Mouse (Mus musculus) B cell, adult 2 months (primary cell): ENCODE measurements around the gene Deaf1.

Experiments used
- DNase-seq, 2 experiments: peaks; one replicate each; pipeline ENCODE4 v3.0.0; 2022

Gene Deaf1

DNA sequence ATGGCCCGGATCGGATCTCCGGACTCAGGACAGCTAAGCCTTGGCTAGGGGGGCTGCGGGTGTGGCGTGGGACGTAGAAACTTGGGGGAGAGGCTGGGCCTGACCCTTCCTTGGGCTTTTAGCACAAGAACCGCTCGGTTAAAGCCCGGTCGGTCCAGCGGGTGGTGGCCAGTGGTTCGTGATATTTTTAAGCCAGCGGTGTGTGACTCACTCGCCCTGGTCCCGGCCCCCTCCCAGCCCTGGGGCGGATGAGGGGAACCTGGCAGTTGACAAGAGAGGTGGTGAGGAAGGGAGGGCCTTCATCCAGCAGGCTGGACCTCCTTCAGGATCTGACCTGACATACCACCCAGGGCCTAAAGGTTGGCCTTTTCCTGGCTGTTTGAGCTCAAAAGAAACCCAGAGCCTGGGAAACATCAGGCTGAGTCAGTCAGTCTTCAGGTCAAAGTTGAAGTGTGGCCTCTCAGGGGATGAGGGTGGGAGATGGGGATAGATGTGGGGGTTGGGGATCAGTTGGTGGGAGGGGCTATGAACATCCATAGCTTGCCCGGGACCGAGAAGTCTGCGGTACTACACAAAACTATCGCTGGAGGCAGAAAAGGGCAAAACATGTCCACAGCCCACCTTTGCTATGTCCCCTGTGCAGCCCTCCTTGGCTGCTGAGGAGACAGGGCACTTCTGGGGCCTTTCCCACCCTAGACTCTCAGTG lies 11.9 kb upstream of the Deaf1 start:
- DNase-seq = no peak

DNA sequence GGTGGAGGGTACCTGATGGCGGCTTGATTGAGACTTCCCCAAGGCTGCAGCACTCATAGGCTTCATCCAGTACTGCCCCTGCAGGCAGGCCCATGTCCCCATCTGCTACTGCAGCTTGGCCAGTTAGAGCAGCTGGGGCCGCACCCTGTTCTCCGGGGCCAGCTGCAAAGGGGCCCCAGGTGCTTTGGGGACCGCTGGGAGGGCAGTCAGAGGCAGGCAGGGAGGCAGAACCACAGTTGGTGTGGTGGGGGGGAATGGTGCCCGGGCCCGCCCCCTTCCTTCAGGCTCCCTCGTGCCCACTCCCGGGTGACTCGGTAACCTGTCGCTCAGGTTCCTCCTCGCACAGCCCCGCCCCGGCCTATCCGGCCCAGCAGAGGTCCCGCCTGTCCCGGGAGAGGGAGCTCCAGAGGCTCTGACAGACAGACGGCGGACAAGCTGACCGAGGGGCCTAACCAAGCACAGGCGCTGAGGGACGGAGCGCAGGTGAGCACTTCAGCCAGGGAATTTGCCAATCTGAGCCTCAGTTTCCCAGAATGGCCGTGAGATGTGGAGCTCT lies 11.2 kb upstream of the Deaf1 start, which contains the start of gene Eps8l2:
Gene Eps8l2, plus strand, starts transcription at position 305 of the 556 bp plus-strand sequence.
- peak; percentile 51 to 57 for DNase-seq

DNA sequence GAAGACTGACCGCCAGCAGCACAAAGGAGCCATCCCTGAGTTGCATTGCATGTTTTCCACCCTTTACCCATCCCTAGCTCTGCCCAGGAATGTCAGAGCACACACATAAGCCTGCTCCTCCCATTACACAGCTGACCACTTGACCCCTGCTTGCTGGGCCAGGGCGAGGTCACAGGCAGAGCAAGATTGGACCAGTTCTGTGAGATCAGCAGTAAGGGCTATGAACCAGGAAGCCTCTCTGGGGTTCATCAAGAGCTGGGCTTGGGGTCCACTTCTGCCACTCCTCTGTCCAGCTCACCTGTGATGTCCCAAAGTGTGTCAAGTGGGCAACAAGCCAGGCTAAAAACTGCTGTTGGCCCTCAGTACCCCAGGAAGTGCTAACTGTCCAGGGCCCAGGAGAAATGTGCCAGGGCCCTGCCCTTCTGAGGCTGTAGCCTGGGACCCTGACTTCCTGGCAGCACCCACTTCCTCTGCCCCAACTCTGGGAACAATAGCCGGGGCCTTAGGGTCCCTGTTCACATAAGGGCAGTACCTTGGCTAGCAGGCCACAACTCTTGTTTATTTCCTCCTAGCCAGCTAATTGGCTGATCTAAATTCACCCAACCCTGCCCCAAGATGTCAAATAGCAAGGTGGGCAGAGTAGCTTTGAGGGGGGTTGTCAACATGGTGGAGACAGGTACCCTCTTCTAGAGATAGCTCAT lies 10.4 kb upstream of the Deaf1 start:
- no peak for DNase-seq

DNA sequence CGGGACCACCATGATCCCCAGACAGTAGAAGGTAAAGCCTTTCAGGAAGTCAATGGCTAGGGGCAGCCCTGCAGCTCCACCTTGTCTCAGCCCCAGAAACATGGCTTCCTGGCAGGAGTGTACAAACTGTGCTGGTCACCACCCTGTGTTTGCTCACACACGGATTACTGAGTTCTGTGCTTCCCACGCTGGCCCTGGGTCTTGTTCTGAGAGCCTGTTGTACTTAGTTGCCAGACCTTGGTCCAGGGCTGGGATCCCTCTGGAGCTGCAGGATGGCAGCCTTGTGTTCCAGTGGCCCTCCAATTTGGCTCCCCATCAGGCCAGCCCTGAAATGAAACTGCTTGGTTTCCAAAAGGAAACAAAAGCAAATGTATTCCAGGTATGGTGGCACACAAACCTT lies 8.8 kb upstream of the Deaf1 start:
- no peak for DNase-seq

DNA sequence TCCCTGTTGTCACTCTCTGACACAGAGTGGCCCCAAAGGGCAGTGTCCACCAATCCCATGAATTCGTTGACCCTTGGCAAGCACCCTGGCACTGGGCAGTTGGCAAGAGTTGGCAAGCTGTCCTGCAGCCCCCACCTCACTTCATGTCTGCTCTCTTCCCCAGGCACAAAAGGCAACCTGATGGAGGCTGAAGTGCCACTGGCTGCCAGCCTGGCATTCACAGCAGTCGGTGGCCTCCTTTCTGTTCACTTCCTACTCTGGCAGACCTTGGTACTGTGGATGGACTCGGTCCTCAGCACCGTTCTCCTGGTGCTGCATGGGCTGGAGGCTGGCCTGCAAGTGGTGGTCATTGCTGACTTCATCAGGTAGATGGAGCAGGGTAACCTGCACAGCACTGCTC lies 8.2 kb upstream of the Deaf1 start:
- DNase-seq = no peak

DNA sequence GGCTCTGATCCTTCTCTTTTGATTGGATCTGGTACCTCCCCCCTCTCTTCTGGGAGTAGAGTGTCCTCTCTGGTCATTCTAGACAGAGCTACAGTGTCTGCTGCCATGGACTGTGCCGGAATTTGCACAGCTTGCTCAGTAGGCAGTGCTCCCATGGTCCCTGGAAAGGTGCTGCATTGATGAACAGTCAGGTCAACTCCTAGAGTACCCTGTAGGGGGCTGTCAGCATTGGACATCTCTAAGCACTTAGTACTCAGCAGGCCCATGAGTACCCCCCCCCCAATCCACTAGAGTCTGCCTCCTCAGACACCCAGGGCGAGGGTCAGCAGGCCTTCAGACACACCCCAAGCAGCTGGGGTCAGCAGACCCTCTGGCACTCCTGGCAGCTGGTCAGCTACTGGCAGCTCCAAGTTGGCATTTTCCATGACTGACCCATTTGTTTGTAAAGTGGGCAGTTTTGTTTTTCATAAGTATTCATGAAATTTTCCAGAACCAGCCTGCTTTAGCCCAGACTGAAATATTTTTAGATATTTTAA lies 7.6 kb upstream of the Deaf1 start:
- DNase-seq = no peak

DNA sequence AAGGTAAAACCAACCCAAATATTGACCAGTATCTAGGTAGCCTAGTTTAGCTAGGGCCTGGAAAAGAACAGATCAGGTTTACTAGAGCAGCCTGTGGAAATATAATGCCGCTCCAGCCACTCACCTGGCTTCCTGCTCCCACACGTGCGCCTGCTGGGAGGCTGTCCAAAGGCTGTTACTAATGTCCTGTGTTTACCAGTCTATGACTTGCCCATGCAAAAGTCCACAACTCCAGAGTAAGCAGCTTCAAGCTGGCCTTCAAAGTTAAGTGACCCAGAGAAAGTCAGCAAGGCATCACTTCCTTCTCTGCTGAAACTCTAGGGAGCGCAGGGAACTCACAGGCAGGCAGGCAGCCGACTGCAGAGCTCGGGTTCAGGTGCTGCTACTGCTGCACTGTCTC lies 4.5 kb upstream of the Deaf1 start:
- no peak for DNase-seq

DNA sequence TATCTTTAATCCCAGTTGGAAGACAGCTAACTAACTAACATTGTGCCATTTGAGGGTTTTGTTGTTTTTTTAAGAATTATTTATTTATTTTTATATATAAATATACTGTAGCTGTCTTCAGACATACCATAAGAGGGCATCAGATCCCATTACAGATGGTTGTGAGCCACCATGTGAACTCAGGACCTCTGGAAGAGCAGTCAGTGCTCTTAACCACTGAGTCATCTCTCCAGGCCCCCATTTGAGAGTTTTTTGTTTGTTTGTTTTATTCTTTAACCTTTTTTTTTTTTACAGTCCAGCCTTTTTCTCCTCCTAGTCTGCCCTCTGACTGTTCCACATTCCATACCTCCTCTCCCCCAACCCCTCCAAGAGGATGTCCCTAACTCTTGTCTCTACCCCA lies 3.2 kb upstream of the Deaf1 start:
- DNase-seq = no peak

DNA sequence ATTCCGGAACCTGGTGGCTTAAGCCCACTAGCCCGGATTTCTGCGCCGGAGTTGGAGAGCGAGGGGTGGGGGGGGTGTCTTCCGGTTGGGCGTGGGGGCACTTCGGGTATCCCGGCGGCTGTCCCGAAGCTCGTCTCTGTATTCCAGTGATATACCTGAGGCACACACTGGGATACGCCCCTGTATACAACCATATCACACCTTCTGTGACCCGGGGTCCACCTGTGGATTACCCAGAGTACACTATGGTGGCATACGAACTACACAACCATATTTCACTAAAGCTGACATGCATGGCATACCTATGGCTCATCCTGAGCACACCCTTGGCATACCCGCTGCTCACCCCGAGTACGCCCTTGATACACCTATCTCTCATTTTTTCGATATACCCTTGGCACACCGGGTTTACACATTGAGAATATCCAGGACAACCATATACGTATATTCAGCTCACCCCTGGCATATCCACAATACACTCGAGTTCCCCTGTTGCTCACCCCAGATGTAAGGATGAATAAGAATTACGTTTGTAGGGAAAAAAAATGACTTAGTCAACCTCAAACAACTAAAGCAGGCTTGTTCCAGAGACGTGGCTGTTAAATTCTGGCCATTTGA lies 992 bp upstream of the Deaf1 start:
- DNase-seq = no peak

DNA sequence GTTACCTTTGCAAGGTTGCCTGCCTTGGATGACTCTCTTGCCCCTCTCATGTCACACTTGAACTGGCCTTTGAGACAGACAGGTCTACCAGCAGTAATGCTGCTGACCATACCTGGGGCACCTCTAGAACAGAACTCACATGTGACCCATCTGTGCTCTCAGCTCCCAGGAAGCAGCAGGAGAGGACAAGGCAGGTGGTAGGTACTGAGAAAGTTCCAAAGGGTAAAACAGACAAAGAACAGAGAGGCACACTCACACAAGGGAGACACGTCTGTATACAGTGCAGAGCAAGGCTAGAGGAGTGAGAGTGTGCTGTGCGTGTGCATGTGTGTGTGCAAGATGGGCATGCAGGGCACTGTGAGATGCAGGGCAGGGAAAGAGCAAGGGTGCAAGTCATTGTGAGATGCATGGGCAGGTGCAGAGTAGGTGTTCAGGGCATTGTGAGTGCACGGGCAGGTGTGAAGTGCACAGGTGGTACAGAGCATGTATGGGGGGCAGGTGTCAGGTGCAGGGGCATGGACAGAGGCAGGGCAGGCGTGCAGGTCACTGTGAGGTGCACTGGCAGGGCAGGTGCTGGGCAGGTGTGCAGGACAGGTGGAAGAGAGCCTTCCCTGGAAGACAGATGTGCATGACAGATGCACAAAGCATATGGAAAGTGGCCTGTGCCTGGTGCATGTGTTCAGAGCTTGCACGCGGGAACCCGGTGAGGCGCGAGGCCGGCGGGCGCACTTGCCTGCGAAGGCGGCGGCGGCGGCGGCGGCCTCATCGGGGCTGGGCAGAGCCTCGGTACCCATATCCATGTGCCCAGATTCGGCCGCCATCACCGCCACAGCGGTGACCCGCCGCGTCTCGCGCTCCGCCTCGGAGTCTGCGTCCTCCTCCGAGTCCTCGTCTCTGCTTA lies 694 bp downstream of the Deaf1 start:
- DNase-seq = peak in 1 of 2 experiments; percentile 38

DNA sequence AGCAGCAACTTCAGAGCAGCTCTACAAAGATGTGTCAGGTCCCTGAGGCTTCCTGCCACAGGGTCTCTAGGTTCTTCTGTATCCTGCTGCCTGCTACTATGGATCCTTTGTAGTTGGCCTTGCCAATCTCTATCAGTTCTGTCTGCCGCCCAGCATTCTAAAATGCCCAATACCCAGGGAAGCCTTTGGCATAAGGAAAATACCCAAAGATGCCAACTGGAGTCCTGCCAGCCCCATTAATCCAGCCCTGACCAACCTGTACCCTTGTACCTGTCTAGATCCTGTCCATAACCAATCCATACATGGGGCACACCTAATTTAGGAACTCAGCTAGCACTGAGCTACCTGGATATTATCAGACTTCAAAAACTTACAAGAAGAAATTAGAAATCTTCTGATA lies 2.8 kb downstream of the Deaf1 start:
- no peak for DNase-seq

DNA sequence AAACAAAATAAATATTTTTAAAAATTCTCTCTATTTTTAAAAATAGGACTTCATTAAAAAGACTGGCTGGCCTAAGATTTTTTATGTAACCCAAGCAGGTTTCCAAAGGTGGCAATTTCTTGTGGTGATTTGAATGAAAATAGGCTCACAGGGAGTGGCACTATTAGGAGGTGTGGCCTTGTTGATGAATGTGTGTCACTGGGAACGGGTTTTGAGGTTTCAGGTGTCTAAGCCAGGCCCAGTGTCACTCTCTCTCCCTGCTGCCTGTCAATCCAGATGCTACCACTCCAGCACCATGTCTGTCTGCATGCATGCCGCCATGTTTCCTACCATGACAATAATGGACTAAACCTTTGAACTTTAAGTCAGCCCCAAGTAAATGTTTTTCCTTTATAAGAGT lies 8.0 kb downstream of the Deaf1 start:
- no peak for DNase-seq

DNA sequence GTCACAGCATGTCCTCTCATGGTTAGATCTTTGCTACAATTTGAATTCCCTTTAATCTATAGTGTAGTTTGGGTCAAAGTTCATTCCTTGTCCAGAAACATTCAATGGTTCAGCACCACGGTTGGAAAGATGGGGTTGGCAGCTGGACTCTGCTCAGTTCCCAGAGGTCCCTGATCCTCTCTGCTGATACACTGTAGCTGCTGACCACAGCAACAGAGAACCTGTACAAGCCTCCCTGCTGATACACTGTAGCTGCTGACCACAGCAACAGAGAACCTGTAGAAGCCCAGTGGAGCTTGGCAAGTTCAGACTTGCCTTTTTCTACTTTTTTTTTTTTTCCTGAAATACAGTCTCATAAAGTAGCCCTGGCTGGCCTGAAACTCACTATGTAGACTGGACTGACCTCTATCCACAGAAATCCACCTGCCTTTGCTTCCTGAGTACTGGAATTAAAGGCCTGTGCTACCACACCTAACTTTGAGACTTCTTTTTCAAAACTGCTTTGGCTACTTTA lies 9.8 kb downstream of the Deaf1 start:
- no peak for DNase-seq

DNA sequence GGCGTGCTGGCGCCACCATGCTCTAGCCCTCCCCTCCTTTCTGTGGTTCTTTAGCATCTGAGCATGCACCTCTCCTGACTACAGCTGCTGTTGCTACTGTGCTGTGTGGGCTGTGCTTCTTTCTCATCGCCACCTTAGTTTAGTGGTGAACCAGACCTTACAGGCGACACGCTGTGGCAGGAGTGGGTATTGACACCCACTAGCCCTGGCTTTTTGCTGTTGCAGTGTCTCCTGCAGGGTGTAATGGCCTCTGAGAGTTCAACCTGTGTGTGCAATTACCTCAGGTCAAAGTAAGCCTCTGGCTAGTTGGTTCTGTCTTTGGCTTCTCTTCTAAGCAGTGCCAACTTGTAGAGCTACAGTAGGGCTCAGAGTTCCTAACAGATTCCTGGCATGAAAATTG lies 11.5 kb downstream of the Deaf1 start:
- DNase-seq = peak; percentile 60 to 66

DNA sequence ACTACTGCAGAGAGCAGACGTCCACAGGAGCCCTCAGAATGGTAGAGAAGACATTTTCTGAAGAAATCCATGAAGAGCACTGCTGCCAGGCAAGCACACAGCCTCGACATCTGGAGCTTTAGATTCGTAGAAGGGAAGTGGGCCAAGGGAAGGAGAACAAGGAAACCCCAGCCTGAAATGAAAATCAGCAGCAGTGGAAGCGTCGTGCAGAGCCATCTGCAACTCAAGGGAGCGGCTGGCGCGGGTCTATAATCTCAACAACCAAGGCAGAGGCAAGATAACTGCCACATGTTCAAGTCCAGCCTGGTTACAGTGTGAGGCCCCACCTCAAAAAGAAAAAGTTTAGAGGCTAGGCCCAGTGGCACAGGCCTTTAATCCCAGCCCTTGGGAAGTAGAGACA lies 12.4 kb downstream of the Deaf1 start:
- DNase-seq = no peak

DNA sequence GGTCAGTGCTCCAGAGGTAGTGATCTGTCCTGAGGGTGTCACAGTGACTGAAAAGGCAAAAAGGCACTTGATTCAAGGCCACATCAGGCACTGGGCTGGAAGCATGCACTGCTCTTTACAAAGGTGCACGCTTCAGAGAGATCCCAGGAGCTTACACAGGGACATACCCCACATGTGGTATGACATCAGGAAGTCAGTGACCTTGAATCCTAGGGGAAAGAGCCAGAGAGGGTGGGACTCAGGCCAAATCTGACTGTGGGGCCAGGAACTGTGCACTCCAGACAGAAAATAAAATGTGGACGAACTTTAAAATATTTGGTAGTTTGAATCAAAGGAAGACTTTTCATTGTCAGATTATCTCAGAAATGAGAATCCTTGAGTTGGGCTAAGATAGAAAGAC lies 13.1 kb downstream of the Deaf1 start:
- no peak for DNase-seq

DNA sequence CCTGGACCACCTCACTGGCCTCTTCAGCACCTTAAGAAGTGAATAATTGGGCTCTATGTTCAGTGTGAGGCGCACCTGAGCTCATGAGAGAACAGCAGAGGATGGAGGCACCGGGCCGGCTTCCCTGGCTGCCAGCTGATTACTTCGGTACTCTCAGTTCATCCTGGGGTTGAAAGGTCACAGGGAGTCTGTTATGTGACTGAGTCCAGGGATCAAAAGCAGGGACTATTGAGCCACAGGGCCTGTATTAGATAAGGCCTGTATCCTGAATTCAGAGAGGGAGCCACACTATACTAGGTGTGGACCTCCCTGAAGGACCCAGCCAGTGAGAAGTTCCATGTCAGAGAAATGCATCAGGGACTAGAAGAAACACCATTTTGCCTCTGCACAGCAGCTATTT lies 23.0 kb downstream of the Deaf1 start:
- DNase-seq = no peak

DNA sequence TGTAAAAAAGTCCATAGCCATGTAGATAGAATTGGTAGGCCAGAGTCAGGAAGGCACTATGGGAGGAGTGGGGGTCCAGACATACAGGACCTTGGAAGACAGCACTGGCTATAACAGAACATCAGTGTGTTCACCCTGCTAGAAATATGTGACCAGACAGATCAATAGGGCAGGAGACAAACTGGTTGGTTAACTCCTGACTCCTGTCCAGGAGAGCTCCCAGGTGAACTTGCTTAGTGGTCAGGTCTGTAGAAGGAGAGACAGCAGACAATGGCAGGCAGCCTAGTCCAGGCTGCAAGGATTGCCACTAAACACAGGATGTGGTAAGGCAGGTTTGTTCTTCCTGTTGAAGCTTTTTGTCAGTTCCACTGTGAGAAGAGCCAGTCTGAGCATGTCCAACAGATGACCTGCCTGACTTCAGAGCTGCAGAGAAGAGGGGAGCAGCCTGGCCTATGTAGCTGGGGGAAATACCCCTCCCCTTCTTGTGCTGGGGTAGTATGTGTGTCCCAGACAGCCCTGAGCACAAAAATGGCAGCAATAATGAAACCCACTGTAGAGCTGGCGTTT lies 24.7 kb downstream of the Deaf1 start:
- no peak for DNase-seq

DNA sequence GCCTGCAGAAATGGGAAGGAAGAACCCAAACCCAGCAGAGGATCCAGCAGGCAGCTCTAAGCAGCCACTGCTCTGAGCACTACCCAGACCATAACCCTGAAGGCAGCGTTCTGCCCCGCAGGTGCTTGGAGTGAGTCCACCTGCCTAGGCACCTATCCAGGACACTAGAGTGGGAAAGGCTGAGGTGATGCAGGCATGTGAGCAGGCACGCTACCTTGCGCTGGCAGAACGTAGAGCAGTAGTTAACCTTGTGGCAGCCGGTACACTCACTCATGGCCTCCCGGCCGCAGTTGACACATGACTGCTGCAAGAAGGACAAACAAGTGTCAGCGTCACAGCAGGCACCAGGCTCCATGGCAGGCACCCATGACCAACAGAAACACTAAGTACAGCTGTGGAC lies 26.1 kb downstream of the Deaf1 start:
- DNase-seq = no peak

DNA sequence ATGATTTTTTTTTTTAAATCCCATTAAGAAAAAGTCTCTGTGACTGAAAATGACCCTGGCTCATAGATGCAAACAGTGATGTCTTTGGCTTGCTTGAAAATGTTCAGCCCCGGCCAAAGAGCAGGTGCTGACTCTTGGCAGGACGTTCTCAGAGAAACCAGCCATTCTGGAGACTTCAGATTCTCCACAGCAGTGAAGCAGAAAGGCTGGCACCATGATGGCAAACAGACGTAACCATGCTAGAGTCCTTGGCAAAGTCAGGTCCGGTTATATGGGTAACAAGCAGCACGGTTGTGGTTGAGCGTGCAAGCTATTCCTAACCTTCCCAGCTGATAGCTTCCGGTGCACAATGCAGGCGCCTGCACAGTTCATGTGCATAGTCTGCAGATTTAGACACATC lies 28.3 kb downstream of the Deaf1 start:
- DNase-seq = no peak

DNA sequence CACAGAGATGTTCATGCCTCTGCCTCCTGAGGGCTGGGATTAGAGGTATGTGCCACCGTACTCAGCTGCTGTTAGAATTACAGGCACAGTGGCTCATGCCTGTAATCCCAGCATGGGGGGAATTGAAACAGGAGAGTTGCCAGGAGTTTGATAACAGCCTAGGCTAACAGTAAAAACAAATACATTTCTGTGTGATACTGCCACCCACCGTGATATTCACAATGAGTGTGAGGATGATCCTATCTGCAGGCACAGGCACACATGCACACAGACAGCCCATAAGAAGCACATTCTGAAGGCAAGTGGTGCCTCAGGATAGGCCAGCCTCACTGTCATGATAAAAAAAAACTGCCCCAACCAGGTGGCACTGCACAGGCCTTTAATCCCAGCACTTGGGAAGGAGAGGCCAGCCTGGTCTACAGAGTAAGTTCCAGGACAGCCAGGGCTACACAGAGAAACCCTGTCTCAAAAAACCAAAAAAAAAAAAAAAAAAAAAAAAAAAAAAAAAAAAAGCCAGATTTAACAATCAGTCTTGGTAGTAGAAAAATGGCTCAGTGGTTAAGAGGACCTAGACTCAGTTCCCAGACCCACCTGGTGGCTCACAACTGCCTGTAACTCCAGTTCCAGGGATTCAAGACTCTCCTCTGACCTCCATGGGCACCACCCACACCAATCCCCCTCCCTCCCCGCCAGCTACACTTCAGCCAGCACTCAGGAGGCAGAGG lies 29.4 kb downstream of the Deaf1 start:
- no peak for DNase-seq
